Mouse (Mus musculus) myocyte (in vitro differentiated cells): ENCODE measurements at regions not wholly inside any gene's neighbourhood (a gene's known extent, or its start where the extent isn't known, plus 50 kb on each side); places are given as distances from the start of the nearest gene placed in this dataset.

Experiments
- H3K27me3 ChIP-seq: one replicate; pipeline ENCODE4 v1.6.1; 2011; ENCODE audit not compliant: control insufficient read depth, insufficient read depth, insufficient read length
- H3K36me3 ChIP-seq: one replicate; pipeline ENCODE4 v1.6.1; 2011; ENCODE audit not compliant: control insufficient read depth, insufficient read depth
- H3K4me2 ChIP-seq: one replicate; pipeline ENCODE4 v1.6.1; 2011; ENCODE audit warnings: low read depth, control low read depth
- H3K4me3 ChIP-seq: one replicate; pipeline ENCODE4 v1.5.1; 2011; ENCODE audit warnings: mild to moderate bottlenecking, control low read depth, moderate library complexity
- H3K79me2 ChIP-seq: one replicate; pipeline ENCODE4 v1.6.1; 2011; ENCODE audit not compliant: control insufficient read depth, insufficient read depth
- H3ac ChIP-seq: one replicate; pipeline ENCODE4 v1.6.1; 2011; ENCODE audit not compliant: control insufficient read depth, insufficient read length
- CEBPB ChIP-seq: IDR thresholded peaks from 2 replicates; pipeline ENCODE4 v1.6.1; 2011; ENCODE audit warnings: mild to moderate bottlenecking, moderate library complexity; ENCODE audit not compliant: poor library complexity, insufficient read depth, severe bottlenecking
- E2F4 ChIP-seq: IDR thresholded peaks from one replicate; pipeline ENCODE4 v1.6.1; 2011; ENCODE audit warnings: mild to moderate bottlenecking, control low read depth, moderate library complexity; ENCODE audit not compliant: insufficient read depth
- MAX ChIP-seq: IDR thresholded peaks from one replicate; pipeline ENCODE4 v1.6.1; 2011; ENCODE audit warnings: low read depth, mild to moderate bottlenecking, control low read depth
- MYOD1 ChIP-seq, 3 experiments: IDR thresholded peaks; one replicate each; pipeline ENCODE4 v1.6.1; 2011; ENCODE audit warnings: control low read depth in 2 of 3, low read depth in 2 of 3, mild to moderate bottlenecking in 2 of 3, moderate library complexity in 1 of 3; ENCODE audit not compliant: insufficient read length in 2 of 3, control insufficient read depth in 1 of 3
- MYOG ChIP-seq, 3 experiments: IDR thresholded peaks; one replicate each; pipeline ENCODE4 v1.6.1; 2011; ENCODE audit warnings: control low read depth in 2 of 3, low read depth in 2 of 3, mild to moderate bottlenecking in 2 of 3; ENCODE audit not compliant: insufficient read length in 2 of 3, control insufficient read depth in 1 of 3, insufficient read depth in 1 of 3
- POLR2A ChIP-seq: IDR thresholded peaks from one replicate; pipeline ENCODE4 v1.6.1; 2011; ENCODE audit warnings: low read depth, mild to moderate bottlenecking, control low read depth, moderate library complexity; ENCODE audit not compliant: insufficient read length
- POLR2AphosphoS2 ChIP-seq: IDR thresholded peaks from one replicate; pipeline ENCODE4 v1.6.1; 2011; ENCODE audit warnings: low read depth, control low read depth; ENCODE audit not compliant: insufficient read length
- REST ChIP-seq: IDR thresholded peaks from one replicate; pipeline ENCODE4 v1.6.1; 2011; ENCODE audit warnings: mild to moderate bottlenecking, control low read depth, moderate library complexity; ENCODE audit not compliant: insufficient read depth, insufficient read length
- SRF ChIP-seq: IDR thresholded peaks from one replicate; pipeline ENCODE4 v1.6.1; 2011; ENCODE audit warnings: low read depth; ENCODE audit not compliant: control insufficient read depth, insufficient read length
- TCF12 ChIP-seq: IDR thresholded peaks from one replicate; pipeline ENCODE4 v1.6.1; 2011; ENCODE audit warnings: mild to moderate bottlenecking, control low read depth; ENCODE audit not compliant: poor library complexity, insufficient read depth, severe bottlenecking
- TCF3 ChIP-seq: IDR thresholded peaks from one replicate; pipeline ENCODE4 v1.6.1; 2011; ENCODE audit warnings: low read depth, control low read depth; ENCODE audit not compliant: insufficient read length
- USF1 ChIP-seq: IDR thresholded peaks from one replicate; pipeline ENCODE4 v1.6.1; 2011; ENCODE audit warnings: low read depth, mild to moderate bottlenecking, control low read depth, moderate library complexity

DNA sequence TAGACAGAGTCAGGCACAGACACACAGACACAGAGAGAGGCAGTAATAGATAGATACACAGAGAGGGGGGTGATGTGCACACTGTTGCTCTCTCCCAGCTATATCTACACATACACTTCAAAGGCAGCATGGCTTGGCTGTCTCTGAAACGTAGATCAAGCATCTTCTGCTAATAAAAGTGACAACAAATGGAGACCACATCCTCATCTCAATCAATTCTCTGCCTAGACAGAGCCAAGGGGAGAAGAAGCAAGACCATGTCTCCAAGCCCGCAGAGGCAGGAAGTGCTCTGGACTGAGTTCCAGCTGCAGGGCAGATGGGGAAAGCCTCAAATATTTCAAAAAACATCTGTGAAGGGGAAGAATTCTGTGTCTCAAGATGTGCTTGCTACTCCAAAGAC, 312.3 kb upstream of the Cblb start:
- no peaks in the 10 kb centered on the region for H3K79me2 ChIP-seq
- H3ac ChIP-seq, result no peak overlapping the region
- no peak overlapping the region for H3K4me3 ChIP-seq
- TF ChIP-seq SRF (no peak), POLR2AphosphoS2 (no peak), MYOG (IDR thresholded peaks at IDR 0.05; ENCODE audit: control insufficient read depth in 1 of 3, insufficient read depth in 1 of 3, insufficient read length in 2 of 3, low read depth in 2 of 3) (no peak), USF1 (no peak), E2F4 (no peak), REST (no peak), TCF12 (no peak), CEBPB (no peak), MAX (no peak), POLR2A (no peak), TCF3 (no peak), MYOD1 (IDR thresholded peaks at IDR 0.05; ENCODE audit: control insufficient read depth in 1 of 3, insufficient read length in 2 of 3, low read depth in 2 of 3) (no peak)
- no peak overlapping the region for H3K4me2 ChIP-seq
- H3K27me3 ChIP-seq, result no peaks in the 10 kb centered on the region
- no peaks in the 10 kb centered on the region for H3K36me3 ChIP-seq

- Histone ChIP-seq H3K79me2 (no peaks in the 10 kb centered on the region), H3K36me3 (no peaks in the 10 kb centered on the region), H3K27me3 (no peaks in the 10 kb centered on the region), H3K4me3 (no peak overlapping the region), H3ac (no peak overlapping the region), H3K4me2 (no peak overlapping the region)
- TF ChIP-seq TCF3 (no peak), POLR2AphosphoS2 (no peak), TCF12 (no peak), REST (no peak), CEBPB (no peak), E2F4 (no peak), POLR2A (no peak), SRF (no peak), MYOG (IDR thresholded peaks at IDR 0.05; ENCODE audit: control insufficient read depth in 1 of 3, insufficient read depth in 1 of 3, insufficient read length in 2 of 3, low read depth in 2 of 3) (no peak), USF1 (no peak), MAX (no peak), MYOD1 (IDR thresholded peaks at IDR 0.05; ENCODE audit: control insufficient read depth in 1 of 3, insufficient read length in 2 of 3, low read depth in 2 of 3) (no peak)
Measured at GRCm38 (mm10) chr16:51719637-51720036, 311.4 kb upstream of the Cblb start.

GRCm38 (mm10) chr16:51722682-51723081, 308.3 kb upstream of the Cblb start:
- H3K4me3 ChIP-seq, result no peak overlapping the region
- no peak overlapping the region for H3K4me2 ChIP-seq
- no peak for TF ChIP-seq POLR2AphosphoS2
- no peak for TF ChIP-seq MYOG (IDR thresholded peaks at IDR 0.05; ENCODE audit: control insufficient read depth in 1 of 3, insufficient read depth in 1 of 3, insufficient read length in 2 of 3, low read depth in 2 of 3)
- no peak for TF ChIP-seq E2F4
- no peak for TF ChIP-seq SRF
- no peak for TF ChIP-seq TCF12
- no peak for TF ChIP-seq TCF3
- no peak for TF ChIP-seq USF1
- TF ChIP-seq POLR2A, result no peak
- no peak for TF ChIP-seq MAX
- no peak for TF ChIP-seq CEBPB
- no peak for TF ChIP-seq MYOD1 (IDR thresholded peaks at IDR 0.05; ENCODE audit: control insufficient read depth in 1 of 3, insufficient read length in 2 of 3, low read depth in 2 of 3)
- TF ChIP-seq REST, result no peak
- no peaks in the 10 kb centered on the region for H3K27me3 ChIP-seq
- H3ac ChIP-seq, result no peak overlapping the region
- no peaks in the 10 kb centered on the region for H3K36me3 ChIP-seq
- no peaks in the 10 kb centered on the region for H3K79me2 ChIP-seq

- TF ChIP-seq MAX, result no peak
- TF ChIP-seq SRF, result no peak
- TF ChIP-seq TCF12, result no peak
- TF ChIP-seq POLR2AphosphoS2, result no peak
- TF ChIP-seq CEBPB, result no peak
- no peak for TF ChIP-seq TCF3
- no peak for TF ChIP-seq MYOG (IDR thresholded peaks at IDR 0.05; ENCODE audit: control insufficient read depth in 1 of 3, insufficient read depth in 1 of 3, insufficient read length in 2 of 3, low read depth in 2 of 3)
- no peak for TF ChIP-seq MYOD1 (IDR thresholded peaks at IDR 0.05; ENCODE audit: control insufficient read depth in 1 of 3, insufficient read length in 2 of 3, low read depth in 2 of 3)
- TF ChIP-seq E2F4, result no peak
- TF ChIP-seq REST, result no peak
- no peak for TF ChIP-seq POLR2A
- TF ChIP-seq USF1, result no peak
- Histone ChIP-seq H3K27me3 (no peaks in the 10 kb centered on the region), H3K36me3 (no peaks in the 10 kb centered on the region), H3K79me2 (no peaks in the 10 kb centered on the region), H3ac (no peak overlapping the region), H3K4me2 (no peak overlapping the region), H3K4me3 (no peak overlapping the region)
Measured at GRCm38 (mm10) chr16:51741875-51742274, 289.1 kb upstream of the Cblb start.
